Mouse (Mus musculus) C2C12 (cell line): ENCODE data around the gene Zfp983.

Experiments used
- CEBPB ChIP-seq: IDR thresholded peaks from one replicate; pipeline ENCODE4 v1.6.1; 2011; ENCODE audit warnings: low read depth, mild to moderate bottlenecking, control low read depth, moderate library complexity
- CTCF ChIP-seq: IDR thresholded peaks from one replicate; pipeline ENCODE4 v1.5.1; 2011; ENCODE audit not compliant: control insufficient read depth, insufficient read depth, insufficient read length
- MAX ChIP-seq: IDR thresholded peaks from one replicate; pipeline ENCODE4 v1.6.1; 2011; ENCODE audit warnings: mild to moderate bottlenecking, control low read depth
- MYOD1 ChIP-seq: IDR thresholded peaks from one replicate; pipeline ENCODE4 v1.6.1; 2011; ENCODE audit warnings: low read depth; ENCODE audit not compliant: control insufficient read depth, insufficient read length
- MYOG ChIP-seq: IDR thresholded peaks from one replicate; pipeline ENCODE4 v1.6.1; 2011; ENCODE audit not compliant: control insufficient read depth, insufficient read length; ENCODE audit errors: extremely low read depth
- USF1 ChIP-seq: IDR thresholded peaks from one replicate; pipeline ENCODE4 v1.6.1; 2011; ENCODE audit warnings: low read depth, mild to moderate bottlenecking, control low read depth, moderate library complexity

DNA sequence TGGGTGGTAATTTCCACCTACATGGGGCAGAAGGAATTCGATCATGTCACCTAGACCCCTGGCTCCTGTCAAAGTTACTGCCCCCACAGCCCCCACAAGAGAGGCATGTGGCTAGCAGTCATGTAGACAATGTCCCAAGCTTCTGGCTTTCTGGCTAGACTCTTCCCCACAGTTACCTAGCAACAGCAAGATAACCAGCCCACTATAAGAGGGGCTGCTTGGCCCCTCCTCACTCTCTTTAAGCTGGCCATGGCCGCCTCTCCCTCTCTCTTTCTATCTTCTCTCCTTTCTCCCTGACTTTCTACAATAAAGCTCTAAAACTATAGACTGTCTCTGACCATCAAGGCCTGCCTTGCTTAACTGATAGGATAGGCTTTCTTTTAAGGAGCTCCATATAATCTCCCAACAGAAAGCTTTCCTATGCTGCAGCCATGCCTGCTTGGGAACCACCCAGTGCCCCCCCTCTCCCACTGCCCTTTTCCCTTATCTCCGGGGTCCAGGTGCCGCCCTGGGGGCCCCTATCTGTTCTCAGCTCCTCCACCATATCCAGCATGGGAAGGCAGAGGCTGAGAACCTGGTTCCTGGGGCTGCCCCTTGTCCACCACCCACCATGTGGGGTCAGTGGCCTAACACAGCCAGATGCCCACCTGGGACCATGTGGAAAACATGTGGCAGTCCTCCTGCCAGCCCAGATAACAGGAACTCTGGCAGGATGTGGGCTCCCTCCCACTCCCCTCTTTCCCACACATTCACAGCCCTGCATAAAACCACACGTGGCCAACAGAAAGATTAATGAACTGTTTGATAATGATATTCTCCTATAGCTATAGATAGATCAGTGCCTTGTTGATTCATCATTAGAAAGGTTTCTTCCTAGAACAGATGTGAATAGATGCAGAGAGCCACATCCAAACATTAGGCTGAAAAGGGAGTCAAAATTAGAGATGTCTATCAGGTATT, 52.1 kb downstream of the Zfp983 start:
- TF ChIP-seq CTCF (no peak), USF1 (no peak), MYOG (no peak), CEBPB (no peak), MAX (no peak), MYOD1 (no peak)
